Mouse (Mus musculus) lung, adult 18-20 months (tissue): ENCODE results near the gene Odf3b.

Experiments used
- DNase-seq, 2 experiments: peaks; one replicate each; pipeline ENCODE4 v3.0.0; 2022; ENCODE audit warnings: mixed read lengths in 2 of 2

Gene Odf3b

GRCm38 (mm10) chr15:89378831-89379401 lies at the start of gene Odf3b:
Gene Odf3b (minus strand): TSS chr15:89379282.
- DNase-seq: peak; percentile 49 to 60

- DNase-seq: no peak
These were observed 49.2 kb upstream of the Odf3b start for GRCm38 (mm10) chr15:89428136-89428790.

DNA sequence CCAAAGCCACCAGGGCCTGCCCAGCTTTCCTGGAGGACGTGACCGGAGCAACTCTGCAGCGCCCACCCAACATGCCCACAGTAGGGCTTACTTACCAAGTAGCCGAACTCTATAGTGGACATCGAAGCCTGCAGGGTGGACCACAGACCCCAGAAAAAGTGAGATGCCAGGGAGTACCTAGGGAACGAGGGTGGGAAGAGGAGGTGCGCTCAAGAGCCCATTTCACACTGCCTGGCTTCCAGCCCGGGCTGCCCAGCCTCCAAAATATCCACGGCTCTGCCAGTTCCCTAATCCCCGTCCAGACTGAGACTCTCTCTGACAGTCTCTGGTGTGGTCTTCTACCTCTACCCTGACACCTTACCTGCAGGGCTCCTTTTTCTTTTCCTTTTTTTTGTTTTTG lies 47.6 kb upstream of the Odf3b start:
- DNase-seq: no peak

DNA sequence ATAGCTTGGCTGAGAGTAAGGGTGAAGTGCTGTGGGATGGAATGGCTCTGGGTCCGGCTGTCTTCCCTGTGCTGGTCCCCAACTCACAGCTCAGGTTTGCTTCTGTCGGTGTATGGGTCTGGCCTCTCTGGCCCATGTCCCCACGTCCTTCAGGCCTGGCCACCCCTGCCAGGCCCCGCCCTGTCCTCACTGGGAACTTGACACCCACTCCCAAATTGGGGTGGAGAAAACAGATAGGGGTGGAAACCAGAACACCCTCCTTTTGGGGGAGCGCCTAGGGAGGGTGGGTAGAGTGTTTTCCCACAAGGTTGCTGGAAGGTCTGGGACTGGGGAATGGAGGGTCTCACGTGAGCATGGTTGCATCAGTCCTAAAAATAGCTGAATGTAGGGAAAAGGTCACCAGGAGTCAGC lies 46.6 kb upstream of the Odf3b start, which contains the start of gene Cpt1b:
Cpt1b (minus strand) TSS at position 153 of the 411 bp plus-strand sequence.
- peak in 1 of 2 experiments; percentile 19 for DNase-seq

GRCm38 (mm10) chr15:89424621-89425020 lies 45.5 kb upstream of the Odf3b start:
- no peak for DNase-seq

GRCm38 (mm10) chr15:89421938-89422337 lies 42.9 kb upstream of the Odf3b start:
- no peak for DNase-seq

DNA sequence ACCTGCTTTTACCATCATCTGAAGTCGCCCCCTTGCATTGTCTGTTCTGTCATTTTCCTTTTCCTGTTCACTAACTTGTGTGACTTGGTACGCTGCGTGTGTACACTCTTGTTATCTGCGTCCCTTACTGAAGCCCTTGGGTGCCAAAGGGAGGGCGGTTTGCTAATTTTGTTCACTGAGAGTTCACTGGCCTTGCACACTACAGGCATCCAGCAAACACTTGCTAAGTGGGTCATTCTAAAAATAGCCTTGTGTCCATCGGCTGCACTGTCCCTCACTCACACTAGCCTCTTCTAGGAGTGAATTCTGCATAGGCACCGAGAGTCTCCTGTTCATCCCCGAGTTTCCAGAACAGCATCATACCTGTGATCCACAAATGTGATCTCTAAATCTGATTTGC lies 36.2 kb upstream of the Odf3b start:
- no peak for DNase-seq

- DNase-seq: no peak
These were observed 31.0 kb upstream of the Odf3b start, which contains the start of gene Syce3 for GRCm38 (mm10) chr15:89410118-89410517. Gene Syce3 (minus strand): TSS chr15:89410503.

DNA sequence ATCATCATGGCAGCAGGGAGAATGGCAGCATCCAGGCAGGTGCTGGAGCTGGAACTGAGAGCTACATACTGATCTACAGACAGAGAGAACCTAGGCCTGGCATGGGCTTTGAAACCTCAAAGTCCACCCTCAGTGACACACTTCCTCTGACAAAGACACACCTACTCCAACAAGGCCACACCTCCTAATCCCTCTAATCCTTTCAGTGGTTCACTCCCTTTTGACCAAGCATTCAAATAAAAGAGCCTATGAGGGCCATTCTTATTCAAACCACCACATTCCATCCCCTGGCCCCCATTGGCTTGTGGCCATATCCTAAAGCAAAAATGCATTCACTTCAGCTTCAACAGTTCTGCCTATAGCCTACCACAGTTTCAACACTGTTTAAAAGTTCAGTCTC lies 27.6 kb upstream of the Odf3b start:
- no peak for DNase-seq

DNA sequence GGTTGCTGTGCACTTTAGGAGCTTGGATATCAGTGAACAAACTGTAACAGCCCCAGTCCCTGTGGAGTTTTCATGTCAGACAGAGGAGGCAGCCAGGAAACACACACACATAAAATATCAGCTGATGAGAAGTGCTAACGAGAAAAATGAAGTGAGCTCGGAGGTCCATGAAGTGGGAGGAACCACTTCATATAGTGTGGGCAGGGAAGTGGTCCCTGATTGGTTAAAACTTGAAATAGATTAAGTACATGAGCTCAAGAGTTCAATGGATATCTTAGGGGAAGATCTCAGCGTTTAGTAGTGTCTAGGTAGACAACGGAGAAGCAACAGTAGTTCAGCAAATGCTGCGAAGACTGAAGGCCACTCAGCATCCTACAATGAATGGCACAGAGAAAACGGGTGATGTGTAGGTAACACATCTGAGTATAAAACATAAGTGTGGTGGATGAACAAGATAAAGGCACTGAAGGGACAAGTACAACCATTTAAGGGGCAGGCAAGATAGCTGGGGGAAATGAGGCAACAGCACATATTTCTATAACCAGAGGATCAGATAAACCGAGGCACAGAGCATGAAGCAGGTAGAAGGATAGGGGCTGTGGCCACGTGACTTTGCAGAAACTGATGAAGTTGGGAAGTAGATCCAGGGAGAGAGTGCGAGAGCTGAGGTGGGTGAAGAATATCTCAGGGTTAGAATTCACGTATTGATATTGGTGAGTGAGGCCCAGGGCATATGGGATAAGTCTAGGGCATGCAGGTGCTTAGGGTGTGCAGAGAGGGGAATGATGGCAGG lies 25.9 kb upstream of the Odf3b start:
- no peak for DNase-seq

GRCm38 (mm10) chr15:89402471-89402870 lies 23.4 kb upstream of the Odf3b start:
- DNase-seq: no peak

GRCm38 (mm10) chr15:89399716-89400115 lies 20.6 kb upstream of the Odf3b start:
- DNase-seq: no peak

DNA sequence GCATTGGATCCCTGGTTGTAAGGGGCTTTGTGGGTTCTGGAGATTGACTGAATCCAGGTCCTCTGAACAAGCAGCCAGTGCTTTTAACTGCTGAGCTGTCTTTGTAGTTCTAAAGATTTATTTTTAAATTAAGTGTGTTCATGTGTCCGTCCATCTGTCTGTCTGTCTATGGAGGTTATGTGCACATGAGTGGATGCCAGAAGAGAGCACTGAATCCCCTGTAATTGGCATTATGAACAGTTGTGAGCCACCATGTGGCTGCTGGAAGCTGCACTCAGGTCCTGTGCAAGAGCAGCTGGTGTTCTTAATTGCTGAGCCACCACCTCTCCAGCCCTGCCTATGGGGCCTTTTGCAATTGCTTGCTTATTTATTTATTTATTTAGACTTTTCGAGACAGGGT lies 19.1 kb upstream of the Odf3b start:
- DNase-seq: no peak

- no peak for DNase-seq
These were observed 17.8 kb upstream of the Odf3b start for GRCm38 (mm10) chr15:89396883-89397282.

DNA sequence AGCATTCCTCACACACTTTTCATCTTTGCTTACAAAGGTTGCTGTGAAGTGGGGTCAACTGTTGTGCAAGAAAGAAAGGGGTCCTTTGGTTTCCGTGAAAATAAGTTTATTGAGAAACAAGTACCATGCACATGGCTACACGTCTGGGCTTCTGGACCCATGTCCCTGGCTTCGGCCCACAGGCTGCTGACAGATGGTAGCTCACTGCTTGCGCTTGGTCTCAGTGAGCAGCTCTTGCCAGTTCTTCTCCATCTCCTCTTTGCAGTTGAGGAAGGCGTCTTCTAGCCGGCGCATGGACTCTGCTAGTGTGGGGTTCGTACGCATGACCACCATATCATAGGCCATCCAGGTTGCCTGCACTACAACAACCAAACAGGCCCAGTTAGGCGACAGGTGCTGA lies 11.0 kb upstream of the Odf3b start:
- no peak for DNase-seq

DNA sequence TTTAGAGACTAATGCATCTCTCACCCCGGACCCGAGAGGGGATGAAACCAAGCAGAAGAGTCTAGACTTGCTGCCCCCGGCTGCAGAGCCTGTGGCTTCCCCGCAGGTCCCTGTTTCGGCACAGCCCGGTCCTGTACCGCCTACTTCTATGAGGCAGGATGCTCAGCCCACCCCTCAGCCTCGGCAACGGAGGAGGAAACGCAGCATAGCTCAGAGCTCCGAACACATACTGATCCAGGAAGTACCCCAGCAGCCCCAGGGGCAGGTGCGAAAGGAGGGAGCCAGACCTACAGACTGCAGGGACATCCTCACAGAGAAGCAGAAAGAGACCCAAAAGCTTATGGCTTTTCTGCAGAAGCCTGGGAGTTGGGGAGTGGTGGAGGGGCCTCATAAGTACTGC lies 8.0 kb upstream of the Odf3b start:
- DNase-seq: no peak

- DNase-seq: no peak
These were observed 5.5 kb upstream of the Odf3b start, which contains the start of gene Klhdc7b for GRCm38 (mm10) chr15:89384617-89385016. Gene Klhdc7b (plus strand): TSS chr15:89384917.

DNA sequence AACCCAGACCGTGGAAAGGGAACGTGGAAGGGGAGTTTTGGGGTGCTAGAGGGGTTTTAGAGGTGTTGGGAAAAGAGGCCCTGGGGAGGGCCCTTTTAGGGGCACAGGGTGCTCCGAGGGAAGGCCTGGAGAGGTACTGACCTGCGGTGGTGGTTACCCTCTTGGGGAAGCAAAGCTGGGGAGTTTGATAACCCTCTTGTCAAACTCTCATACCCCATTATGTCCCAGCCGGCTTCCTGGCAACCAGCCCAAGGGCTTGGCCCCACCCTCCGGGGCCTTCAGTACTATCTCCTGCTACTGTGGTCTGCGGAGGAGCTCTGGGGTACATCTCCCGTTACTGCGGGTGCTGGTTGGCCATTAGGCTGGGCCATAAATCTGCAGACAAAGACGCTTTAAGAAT lies 347 bp upstream of the Odf3b start:
- DNase-seq: peak in 1 of 2 experiments; percentile 23

- DNase-seq: no peak
These were observed 899 bp downstream of the Odf3b start for GRCm38 (mm10) chr15:89377938-89378828.

DNA sequence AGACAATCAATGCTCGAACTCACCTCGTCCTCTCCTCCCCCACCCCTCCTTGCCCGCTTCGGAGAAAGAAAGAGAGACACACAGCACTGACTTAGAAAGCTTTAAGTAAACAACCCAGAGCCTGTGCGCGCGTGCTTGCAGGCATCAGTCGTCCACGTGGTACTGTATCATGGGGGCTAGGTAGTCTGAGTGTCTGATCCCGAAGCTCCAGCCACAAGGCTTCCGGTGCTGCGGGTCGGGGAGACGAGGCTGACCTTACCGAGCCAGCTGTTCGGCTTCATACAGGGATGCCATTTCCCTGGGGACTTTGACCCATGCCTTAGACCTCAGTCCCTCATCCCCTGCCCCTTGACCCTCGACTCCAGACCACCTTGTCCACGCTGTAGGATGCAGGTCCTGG lies 1.7 kb downstream of the Odf3b start:
- DNase-seq: no peak

DNA sequence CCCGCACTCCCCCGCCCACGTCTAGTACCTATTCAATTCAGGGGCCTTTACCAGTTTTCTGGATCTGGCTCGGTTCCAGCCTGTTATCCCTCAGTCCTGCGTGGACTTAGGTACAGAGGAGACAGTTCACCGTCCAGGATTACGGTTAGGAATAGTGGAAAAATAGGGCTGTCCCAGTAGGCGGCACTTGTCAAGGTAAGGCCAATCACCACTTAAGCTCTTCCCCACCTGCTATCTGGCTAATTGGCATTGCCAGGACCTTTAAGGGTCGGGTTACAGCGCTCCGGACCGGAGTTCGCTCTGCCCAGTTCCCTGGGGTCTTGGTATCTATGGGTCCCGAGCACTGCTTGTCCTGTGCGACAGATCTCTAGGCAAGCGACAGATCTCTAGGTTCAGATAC lies 2.1 kb downstream of the Odf3b start, which contains the start of gene Tymp:
Tymp (minus strand) TSS at position 83 of the 400 bp plus-strand sequence.
- no peak for DNase-seq

- DNase-seq: no peak
These were observed 3.0 kb downstream of the Odf3b start for GRCm38 (mm10) chr15:89376040-89376439.
